Mouse (Mus musculus) limb, embryonic 10.5 days (tissue): ENCODE measurements at regions not wholly inside any gene's neighbourhood (a gene's known extent, or its start where the extent isn't known, plus 50 kb on each side); places are given as distances from the start of the nearest gene placed in this dataset.

ENCODE experiments used
- DNase-seq: peaks from one replicate; pipeline ENCODE4 v3.0.0-alpha.2; 2017; ENCODE audit warnings: low spot score
- H3K27ac ChIP-seq: fragments of 300-500 bp; sonication (generic); 2 replicates; pipeline ENCODE4 v1.5.1; 2016; ENCODE audit warnings: mild to moderate bottlenecking
- H3K27me3 ChIP-seq: fragments of 300-500 bp; sonication (generic); 2 replicates; pipeline ENCODE4 v1.6.1; 2016; ENCODE audit warnings: low read depth, mild to moderate bottlenecking; ENCODE audit not compliant: poor library complexity, severe bottlenecking
- H3K36me3 ChIP-seq: fragments of 300-500 bp; sonication (generic); 2 replicates; pipeline ENCODE4 v1.6.1; 2016; ENCODE audit warnings: mild to moderate bottlenecking, moderate library complexity
- H3K4me1 ChIP-seq: fragments of 300-500 bp; sonication (generic); 2 replicates; pipeline ENCODE4 v1.6.1; 2016
- H3K4me3 ChIP-seq: fragments of 300-500 bp; sonication (generic); 2 replicates; pipeline ENCODE4 v1.5.1; 2016; ENCODE audit warnings: mild to moderate bottlenecking, moderate library complexity
- H3K9me3 ChIP-seq: fragments of 300-500 bp; sonication (generic); replicated peaks from 2 replicates; pipeline ENCODE4 v1.6.1; 2016; ENCODE audit warnings: mild to moderate bottlenecking
- WGBS: fragments of 180-500 bp; shearing (Covaris S2); methylation state at CpG from one replicate; pipeline ENCODE4 v1.1.7; 2016; 5-methylcytosine and 5-hydroxymethylcytosine counted together

DNA sequence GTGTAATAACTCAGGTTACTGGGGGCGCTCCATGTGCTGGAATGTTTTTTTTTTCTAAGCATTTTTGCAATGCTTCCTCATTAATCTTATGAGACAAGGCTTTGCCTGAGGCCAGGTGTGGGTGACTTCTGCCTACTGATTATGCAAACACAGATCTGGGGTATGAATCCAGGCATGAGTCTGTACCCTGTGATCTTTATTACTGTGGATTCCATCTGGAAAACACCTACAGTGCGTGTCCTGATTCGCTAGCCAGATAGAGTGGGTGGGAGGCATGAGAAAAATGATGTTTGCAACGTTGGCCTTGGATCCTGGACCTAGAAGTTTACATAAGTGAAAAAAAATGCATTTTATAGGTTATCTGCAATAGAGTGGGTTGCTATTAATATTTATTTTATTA is 387.9 kb upstream of the Ube2e3 start:
- WGBS, result 81% methylated on average over 4 of the region's 4 CpGs
- no peaks in the 10 kb centered on the region for H3K36me3 ChIP-seq
- no peak overlapping the region for H3K4me3 ChIP-seq
- no peak for DNase-seq
- no peaks in the 10 kb centered on the region for H3K4me1 ChIP-seq
- H3K27me3 ChIP-seq, result no peaks in the 10 kb centered on the region
- no peaks in the 10 kb centered on the region for H3K9me3 ChIP-seq
- no peak overlapping the region for H3K27ac ChIP-seq

DNA sequence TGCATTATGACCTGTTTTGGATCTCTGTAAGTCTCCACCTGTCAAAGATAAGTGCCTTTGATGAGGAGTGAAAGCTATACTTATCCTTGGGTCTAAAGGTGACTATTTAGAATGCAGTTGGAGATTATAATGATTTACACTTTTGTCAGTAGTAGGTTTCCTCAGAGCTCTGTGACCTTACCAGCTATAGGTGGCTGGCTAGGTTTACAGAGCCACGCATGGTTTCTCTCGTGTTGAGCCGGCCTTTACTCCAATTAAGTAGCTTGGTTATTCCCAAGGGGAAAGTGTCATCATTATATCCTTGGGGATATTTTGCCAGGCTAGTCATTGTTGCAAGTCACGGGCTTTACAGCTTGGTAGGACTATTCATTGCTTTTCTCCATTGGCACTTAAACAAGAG is 408.5 kb upstream of the Ube2e3 start:
- no peaks in the 10 kb centered on the region for H3K27me3 ChIP-seq

DNA sequence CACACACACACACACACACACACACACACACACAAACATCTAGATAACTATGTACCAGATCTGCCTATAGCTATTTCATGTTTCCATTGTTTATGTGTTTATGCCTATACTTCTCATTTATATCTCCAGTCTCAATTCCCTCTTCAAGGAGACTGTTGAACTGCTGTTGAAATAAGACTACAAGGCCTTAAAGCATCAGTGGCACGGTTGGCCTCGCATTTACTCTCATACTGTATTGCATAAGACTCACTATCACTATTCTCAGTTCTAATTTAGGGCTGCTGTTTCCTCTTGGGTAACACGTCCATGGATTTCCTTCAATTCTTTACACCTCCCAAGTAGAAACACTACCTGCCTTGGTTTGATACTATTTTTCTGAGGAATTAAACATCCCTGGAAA is 414.5 kb upstream of the Ube2e3 start:
- Histone ChIP-seq H3K4me1 (no peaks in the 10 kb centered on the region), H3K9me3 (no peaks in the 10 kb centered on the region), H3K36me3 (no peaks in the 10 kb centered on the region), H3K27me3 (no peaks in the 10 kb centered on the region), H3K27ac (no peak overlapping the region), H3K4me3 (no peak overlapping the region)
- WGBS, result 86% methylated on average over 3 of the region's 3 CpGs
- DNase-seq, result no peak

More for the DNA sequence above, 408.5 kb upstream of the Ube2e3 start:
- Histone ChIP-seq H3K9me3 (no peaks in the 10 kb centered on the region), H3K36me3 (no peaks in the 10 kb centered on the region), H3K4me3 (no peak overlapping the region), H3K27ac (no peak overlapping the region), H3K4me1 (no peaks in the 10 kb centered on the region; the same call in 1 of the 2 replicates)
- 82% methylated on average over 4 of the region's 4 CpGs for WGBS
- no peak for DNase-seq

DNA sequence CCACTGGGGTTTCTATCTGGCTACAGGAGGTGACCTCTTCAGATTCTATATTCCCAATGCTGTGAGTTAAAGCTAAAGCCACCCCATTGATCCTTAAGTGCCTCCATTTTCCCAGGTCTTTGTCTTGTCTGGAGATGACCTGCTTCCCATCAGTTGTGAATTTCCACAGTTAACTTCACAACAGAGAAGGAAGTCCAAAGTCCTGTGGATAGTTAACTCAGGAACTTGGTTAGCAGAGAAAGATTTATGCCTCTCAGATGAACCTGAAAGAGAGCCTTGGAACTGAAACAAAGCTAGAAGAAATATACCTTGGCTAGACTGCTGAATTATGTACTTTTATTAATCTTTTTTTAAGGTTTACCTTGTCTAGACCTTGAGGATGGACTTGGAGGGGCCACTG is 431.1 kb upstream of the Ube2e3 start:
- Histone ChIP-seq H3K36me3 (no peaks in the 10 kb centered on the region), H3K4me3 (no peak overlapping the region), H3K9me3 (no peaks in the 10 kb centered on the region), H3K4me1 (no peaks in the 10 kb centered on the region), H3K27me3 (no peaks in the 10 kb centered on the region), H3K27ac (no peak overlapping the region)
- no peak for DNase-seq

DNA sequence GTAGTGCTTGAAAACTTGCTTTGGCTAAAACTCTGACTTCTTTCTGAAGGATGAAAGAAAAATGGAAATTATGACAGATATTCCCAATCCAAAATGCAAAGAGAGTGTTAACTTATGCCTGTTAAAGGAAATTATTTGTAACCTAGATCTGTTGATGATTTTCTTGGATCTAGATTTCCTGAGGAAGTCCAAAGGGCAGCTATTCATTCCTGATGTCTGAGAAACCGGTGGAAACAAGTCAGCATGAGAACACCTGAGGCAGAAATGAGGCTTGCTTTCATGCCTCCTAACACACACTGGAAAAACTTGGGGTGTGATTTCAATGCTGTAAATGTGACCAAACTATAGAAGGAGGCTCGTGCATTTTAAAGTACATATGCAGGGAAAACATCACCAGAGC is 432.9 kb upstream of the Ube2e3 start:
- DNase-seq, result no peak
- Histone ChIP-seq H3K27ac (no peak overlapping the region), H3K9me3 (no peaks in the 10 kb centered on the region), H3K4me3 (no peak overlapping the region), H3K36me3 (no peaks in the 10 kb centered on the region), H3K4me1 (no peaks in the 10 kb centered on the region), H3K27me3 (no peaks in the 10 kb centered on the region)
- 71% methylated on average over 2 of the region's 2 CpGs for WGBS

DNA sequence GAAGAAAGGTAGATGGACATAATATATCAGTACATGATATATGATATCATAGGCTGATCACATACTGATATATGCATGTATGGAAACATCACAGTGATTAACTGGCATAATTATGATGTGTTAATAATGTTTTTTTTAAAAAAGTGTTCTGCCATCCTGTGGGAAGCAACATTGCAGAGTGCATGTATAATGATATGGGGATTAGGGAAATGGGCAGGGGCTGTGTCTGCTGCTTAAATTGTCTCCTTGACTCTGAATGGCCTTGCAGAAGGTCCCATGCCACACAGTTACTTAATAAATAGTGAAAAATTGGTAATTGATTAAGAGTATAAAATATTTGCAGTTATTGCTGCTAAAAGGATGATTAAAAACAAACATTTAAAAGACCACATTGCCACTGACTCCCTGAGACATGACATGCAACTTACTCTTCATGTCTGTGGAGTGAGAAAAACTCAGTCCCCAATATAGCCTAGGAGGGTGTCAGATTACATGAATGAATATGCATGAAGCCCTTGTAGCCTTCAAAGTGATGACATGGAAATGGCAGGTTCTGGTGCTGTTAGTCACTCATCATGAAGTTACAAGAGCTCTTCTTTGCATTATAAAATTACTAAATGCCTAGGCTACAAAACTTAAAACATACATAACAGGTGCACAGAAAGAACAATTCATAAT is 440.1 kb upstream of the Ube2e3 start:
- DNase-seq, result no peak
- H3K4me1 ChIP-seq, result no peaks in the 10 kb centered on the region
- no peak overlapping the region for H3K27ac ChIP-seq

DNA sequence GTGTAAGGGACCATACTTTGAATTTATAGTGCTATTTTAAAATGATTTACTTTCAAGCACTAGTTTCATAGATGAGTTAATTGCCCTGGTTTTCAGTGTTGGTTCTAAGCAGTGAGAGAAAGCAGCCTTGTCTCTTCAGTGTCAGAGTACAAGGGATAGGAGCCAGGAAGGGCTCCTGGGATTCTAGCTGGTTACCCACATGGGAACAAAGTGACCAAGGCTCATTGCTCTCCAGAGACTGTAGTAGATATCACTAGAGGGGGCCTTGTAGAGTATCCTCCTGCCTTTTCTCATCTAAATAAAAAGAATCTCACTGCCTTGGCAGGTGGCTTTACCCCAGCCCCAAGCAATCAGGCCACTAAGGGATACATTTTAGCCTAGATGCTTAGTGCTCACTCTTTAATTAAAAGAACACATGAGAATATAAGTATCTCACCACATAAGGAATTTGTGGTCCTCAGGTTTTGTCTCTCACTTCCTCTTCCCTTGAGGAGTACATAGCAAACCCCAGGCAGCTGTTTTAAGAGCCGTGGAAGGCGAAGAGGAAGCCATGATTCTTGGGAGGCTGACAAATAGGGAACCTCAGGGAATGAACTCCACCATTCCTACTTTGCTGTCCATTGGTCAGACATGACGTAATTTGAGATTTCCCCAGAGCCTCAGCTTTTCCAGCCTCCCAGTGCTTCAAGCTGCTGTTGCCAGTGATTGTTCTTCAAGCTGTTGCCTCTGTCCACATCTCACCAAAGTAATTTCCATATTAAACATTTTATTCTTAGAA is 449.2 kb upstream of the Ube2e3 start:
- H3K4me3 ChIP-seq, result no peak overlapping the region
- no peak for DNase-seq
- no peaks in the 10 kb centered on the region for H3K27me3 ChIP-seq
- 0 out of 2 replicates have a peak, but pooled peaks cover 5% of the 10 kb centered on the region for H3K4me1 ChIP-seq
- 64% methylated on average over 3 of the region's 3 CpGs for WGBS
- no peaks in the 10 kb centered on the region for H3K36me3 ChIP-seq
- H3K9me3 ChIP-seq, result no peaks in the 10 kb centered on the region
- no peak overlapping the region for H3K27ac ChIP-seq

More for the DNA sequence above, 440.1 kb upstream of the Ube2e3 start:
- H3K4me3 ChIP-seq, result no peak overlapping the region
- no peaks in the 10 kb centered on the region for H3K36me3 ChIP-seq
- H3K27me3 ChIP-seq, result no peaks in the 10 kb centered on the region
- H3K9me3 ChIP-seq, result no peaks in the 10 kb centered on the region

DNA sequence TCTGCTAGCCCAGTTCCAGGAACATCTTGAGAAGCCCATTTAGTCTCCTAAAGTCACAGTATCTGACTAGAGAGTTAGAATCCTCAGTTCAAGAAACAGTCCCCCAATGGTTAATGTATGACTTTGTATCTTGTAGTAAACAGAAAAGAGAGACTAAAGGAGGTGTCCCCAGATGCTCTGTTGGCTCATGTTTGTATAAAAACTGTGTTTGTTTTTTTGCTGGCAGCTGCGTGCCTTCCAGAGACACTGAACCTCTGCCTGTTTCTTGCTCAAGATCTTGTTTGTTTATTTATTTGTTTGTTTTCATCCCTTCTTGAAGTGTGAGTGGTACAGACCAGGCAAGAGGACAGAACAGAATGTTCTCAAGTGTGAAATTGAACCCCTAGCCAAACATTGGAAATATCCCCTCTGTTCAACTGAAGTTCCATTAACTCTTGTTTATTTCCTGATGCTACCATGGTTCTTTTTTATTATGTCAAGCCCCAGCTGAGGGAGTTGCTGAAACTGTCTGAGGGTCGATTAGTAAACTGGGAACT is 451.3 kb upstream of the Ube2e3 start:
- Histone ChIP-seq H3K4me3 (no peak overlapping the region), H3K4me1 (0 out of 2 replicates have a peak, but pooled peaks cover 5% of the 10 kb centered on the region), H3K36me3 (no peaks in the 10 kb centered on the region), H3K27ac (no peak overlapping the region), H3K9me3 (no peaks in the 10 kb centered on the region), H3K27me3 (no peaks in the 10 kb centered on the region)
- no peak for DNase-seq
- WGBS, result 60% methylated on average over 2 of the region's 2 CpGs

DNA sequence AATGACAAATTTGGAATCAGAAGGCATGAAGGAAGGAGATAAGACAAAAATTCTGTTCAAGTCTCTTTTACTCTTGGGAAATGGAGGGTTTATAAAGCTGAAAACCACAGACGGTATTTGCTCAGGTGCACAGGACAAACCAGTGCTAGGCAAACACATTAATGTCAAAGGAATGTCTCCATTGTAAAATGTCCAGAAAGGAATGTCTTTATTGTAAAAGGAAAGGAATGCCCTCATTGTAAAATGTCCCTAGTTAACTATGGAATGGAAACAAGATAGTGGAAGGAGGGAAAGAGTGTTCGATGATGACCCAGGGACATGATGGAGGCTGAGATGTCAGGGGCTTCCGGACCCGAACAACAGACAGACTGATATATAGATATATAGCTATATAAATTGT is 454.9 kb upstream of the Ube2e3 start:
- no peak overlapping the region for H3K27ac ChIP-seq
- DNase-seq, result no peak
- H3K36me3 ChIP-seq, result no peaks in the 10 kb centered on the region
- H3K4me3 ChIP-seq, result no peak overlapping the region
- WGBS, result 92% methylated on average over 4 of the region's 4 CpGs
- H3K4me1 ChIP-seq, result no peaks in the 10 kb centered on the region
- H3K27me3 ChIP-seq, result no peaks in the 10 kb centered on the region
- no peaks in the 10 kb centered on the region for H3K9me3 ChIP-seq

DNA sequence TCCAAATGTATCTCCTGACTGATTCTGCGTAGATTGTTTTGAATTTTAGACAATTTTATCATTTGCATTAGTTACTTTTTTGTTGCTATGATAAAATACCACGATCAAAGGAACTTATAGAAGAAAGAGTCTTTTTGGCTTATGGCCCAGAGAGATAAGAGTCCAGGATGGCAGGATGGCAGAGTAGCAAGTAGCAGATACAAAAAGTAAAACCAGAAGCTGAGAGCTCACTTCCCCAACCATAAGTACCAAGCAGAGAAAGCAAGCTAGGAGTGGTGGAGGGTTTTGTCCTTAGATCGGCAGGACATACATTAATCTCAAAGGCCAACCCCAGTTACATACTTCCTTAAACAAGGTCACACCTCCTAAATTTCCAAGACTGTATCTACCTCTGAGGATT is 457.7 kb upstream of the Cwc22 start:
- DNase-seq, result no peak
- no peaks in the 10 kb centered on the region for H3K36me3 ChIP-seq
- 90% methylated on average over 3 of the region's 3 CpGs for WGBS
- no peak overlapping the region for H3K4me3 ChIP-seq
- no peaks in the 10 kb centered on the region for H3K27me3 ChIP-seq
- no peaks in the 10 kb centered on the region for H3K4me1 ChIP-seq
- H3K9me3 ChIP-seq, result no peaks in the 10 kb centered on the region
- H3K27ac ChIP-seq, result no peak overlapping the region

DNA sequence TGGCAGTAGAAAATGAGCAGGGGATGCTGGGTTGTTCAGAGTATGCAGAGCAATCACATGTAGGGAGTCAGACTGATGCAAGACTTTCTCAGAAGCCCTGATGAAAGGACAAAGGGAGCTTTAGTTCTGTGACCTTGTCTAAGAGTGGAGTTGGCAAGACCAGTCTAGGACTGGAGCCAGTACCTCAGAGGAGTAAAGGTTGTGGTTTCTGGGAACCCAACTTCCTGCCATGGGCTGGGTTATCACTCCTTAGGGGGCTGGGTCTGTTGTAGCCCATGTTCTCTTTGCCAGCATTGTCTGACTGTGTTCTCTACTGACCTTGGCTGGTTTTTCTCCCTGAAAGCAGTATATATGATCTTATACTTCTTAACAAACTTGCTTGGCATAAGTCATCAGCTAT is 453.1 kb upstream of the Cwc22 start:
- H3K4me3 ChIP-seq, result no peak overlapping the region
- H3K27me3 ChIP-seq, result no peaks in the 10 kb centered on the region
- no peaks in the 10 kb centered on the region for H3K9me3 ChIP-seq
- H3K4me1 ChIP-seq, result no peaks in the 10 kb centered on the region
- H3K36me3 ChIP-seq, result no peaks in the 10 kb centered on the region
- H3K27ac ChIP-seq, result no peak overlapping the region
- no peak for DNase-seq

DNA sequence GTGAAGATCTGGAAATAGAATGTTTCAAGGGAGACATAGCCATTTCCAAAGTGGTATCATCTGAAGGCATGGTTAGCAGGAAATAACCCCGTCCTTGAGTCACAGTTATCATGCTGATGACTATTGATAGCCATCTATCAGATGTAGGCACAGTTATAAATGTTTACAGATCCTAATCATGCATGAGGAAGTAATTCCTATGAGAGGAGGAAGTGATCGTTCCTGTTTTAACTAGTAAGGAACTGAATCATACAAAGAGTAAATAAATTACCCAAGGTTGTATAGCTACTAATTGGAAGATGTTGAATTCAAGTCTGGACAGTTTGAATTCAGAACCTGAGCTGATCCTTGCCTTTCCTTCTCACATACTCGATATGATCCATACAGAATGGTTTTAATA is 450.7 kb upstream of the Cwc22 start:
- Histone ChIP-seq H3K9me3 (no peaks in the 10 kb centered on the region), H3K4me1 (no peaks in the 10 kb centered on the region), H3K4me3 (no peak overlapping the region), H3K27me3 (no peaks in the 10 kb centered on the region), H3K27ac (no peak overlapping the region), H3K36me3 (no peaks in the 10 kb centered on the region)
- 88% methylated on average over 3 of the region's 3 CpGs for WGBS
- DNase-seq, result no peak

DNA sequence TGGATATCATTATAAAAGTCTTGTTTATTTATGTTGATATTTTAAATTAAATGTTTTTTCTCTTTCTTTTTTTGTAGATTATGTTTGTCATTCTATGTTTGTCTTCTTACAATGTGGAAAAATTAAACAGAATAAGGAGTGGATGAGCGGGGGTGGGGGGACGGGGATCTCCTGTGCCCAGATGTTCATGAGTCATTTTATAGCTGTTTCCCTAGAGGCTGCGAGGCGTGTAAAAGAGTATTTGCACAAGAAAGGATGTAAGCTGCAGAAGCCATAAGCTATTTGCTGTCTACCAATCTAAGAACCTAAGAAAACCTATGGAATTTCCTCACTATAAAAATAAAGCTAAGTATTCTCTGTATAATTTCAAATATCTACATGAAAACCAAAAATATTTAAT is 446.9 kb upstream of the Cwc22 start:
- Histone ChIP-seq H3K27ac (no peak overlapping the region), H3K4me1 (no peaks in the 10 kb centered on the region), H3K36me3 (no peaks in the 10 kb centered on the region), H3K4me3 (no peak overlapping the region), H3K27me3 (no peaks in the 10 kb centered on the region), H3K9me3 (no peaks in the 10 kb centered on the region)
- no peak for DNase-seq
- WGBS, result 79% methylated on average over 4 of the region's 4 CpGs
